Mouse (Mus musculus) CH12.LX (cell line): ENCODE results near the gene Gm20547. TPM values are rescaled to one million over a fixed set of nuclear protein-coding genes. Genes with fewer than 3 reads are reported as not detected.
"Not testable (repeated sequence)": the region's sequence is repeated elsewhere in the genome, so short reads cannot be mapped to it uniquely, and the experiment has no call there.

ENCODE experiments used
- DNase-seq: peaks from one replicate; pipeline ENCODE4 v3.0.0-alpha.2; 2013; ENCODE audit errors: extremely low read depth
- H3K27ac ChIP-seq: 2 replicates; pipeline ENCODE4 v1.5.1; 2012; ENCODE audit warnings: low read depth, mild to moderate bottlenecking, control low read depth, moderate library complexity; ENCODE audit not compliant: insufficient read depth
- H3K27me3 ChIP-seq: replicated peaks from 2 replicates; pipeline ENCODE3; 2012; ENCODE audit warnings: inconsistent platforms
- H3K36me3 ChIP-seq, 2 experiments: replicated peaks in 1 of 2; 2 replicates each; pipeline versions ENCODE3 to v1.6.1; 2012; ENCODE audit warnings: inconsistent platforms in 1 of 2, low read length in 1 of 2, mild to moderate bottlenecking in 1 of 2, mixed read lengths in 1 of 2, moderate library complexity in 1 of 2; ENCODE audit not compliant: control insufficient read depth in 1 of 2, insufficient read depth in 1 of 2
- H3K4me1 ChIP-seq, 2 experiments: 2 replicates each; pipeline ENCODE4 v1.6.1; 2012; ENCODE audit warnings: inconsistent platforms in 1 of 2, moderate library complexity in 1 of 2; ENCODE audit not compliant: insufficient read depth in 2 of 2, control insufficient read depth in 1 of 2
- H3K4me2 ChIP-seq: 2 replicates; pipeline ENCODE4 v1.6.1; 2012; ENCODE audit warnings: low read depth, mild to moderate bottlenecking, control low read depth; ENCODE audit not compliant: poor library complexity, insufficient read depth, severe bottlenecking
- H3K4me3 ChIP-seq, 3 experiments: fragments of 150-350 bp in 1 of 3; sonication (generic) in 1 of 3; replicated peaks in 1 of 3; 2 replicates each; pipeline versions ENCODE3 to v1.5.1; 2011 to 2012; ENCODE audit warnings: low read depth in 2 of 3, low read length in 2 of 3, mild to moderate bottlenecking in 2 of 3, moderate library complexity in 2 of 3, control low read depth in 1 of 3, improper control_type of control experiment in 1 of 3, inconsistent platforms in 1 of 3, mixed read lengths in 1 of 3; ENCODE audit not compliant: poor library complexity in 1 of 3
- H3K79me2 ChIP-seq: replicated peaks from 2 replicates; pipeline ENCODE4 v1.6.1; 2012; ENCODE audit warnings: mild to moderate bottlenecking, moderate library complexity; ENCODE audit not compliant: control insufficient read depth, poor library complexity, insufficient read depth, severe bottlenecking; ENCODE audit errors: extremely low read depth
- H3K9ac ChIP-seq: 2 replicates; pipeline ENCODE4 v1.6.1; 2012; ENCODE audit warnings: low read depth, mild to moderate bottlenecking, control low read depth, moderate library complexity; ENCODE audit not compliant: insufficient read depth
- H3K9me3 ChIP-seq: replicated peaks from 2 replicates; pipeline ENCODE3; 2012; ENCODE audit warnings: low read length, inconsistent platforms, mixed read lengths
- BHLHE40 ChIP-seq: IDR thresholded peaks from 2 replicates; pipeline ENCODE4 v1.6.1; 2011; ENCODE audit warnings: mild to moderate bottlenecking, low read depth, low read length, improper control_type of control experiment
- CTCF ChIP-seq, 2 experiments: IDR thresholded peaks in 1 of 2; conservative IDR thresholded peaks in 1 of 2; 2 replicates each; pipeline ENCODE4 v1.5.1; 2011 to 2012; ENCODE audit warnings: low read depth in 2 of 2, low read length in 2 of 2, improper control_type of control experiment in 1 of 2, inconsistent platforms in 1 of 2, mild to moderate bottlenecking in 1 of 2, moderate library complexity in 1 of 2
- ELF1 ChIP-seq: IDR thresholded peaks from 2 replicates; pipeline ENCODE4 v1.6.1; 2014; ENCODE audit warnings: low read depth, mild to moderate bottlenecking, inconsistent platforms, low read length, improper control_type of control experiment
- ETS1 ChIP-seq: conservative IDR thresholded peaks from 2 replicates; pipeline ENCODE4 v1.6.1; 2012; ENCODE audit warnings: low read depth, mild to moderate bottlenecking, inconsistent platforms, low read length, improper control_type of control experiment, moderate library complexity
- GABPA ChIP-seq: IDR thresholded peaks from 2 replicates; pipeline ENCODE4 v1.6.1; 2012; ENCODE audit warnings: low read depth, low read length, improper control_type of control experiment, inconsistent platforms; ENCODE audit not compliant: insufficient replicate concordance
- HCFC1 ChIP-seq: IDR thresholded peaks from 2 replicates; pipeline ENCODE4 v1.6.1; 2012; ENCODE audit warnings: low read depth, mild to moderate bottlenecking, inconsistent platforms, low read length, improper control_type of control experiment
- IRF4 ChIP-seq: IDR thresholded peaks from 2 replicates; pipeline ENCODE4 v1.6.1; 2014; ENCODE audit warnings: low read depth, mild to moderate bottlenecking, inconsistent platforms, low read length, improper control_type of control experiment
- JUND ChIP-seq: conservative IDR thresholded peaks from 2 replicates; pipeline ENCODE4 v1.6.1; 2011; ENCODE audit warnings: low read depth, low read length, improper control_type of control experiment
- MAFK ChIP-seq: IDR thresholded peaks from 2 replicates; pipeline ENCODE4 v1.6.1; 2011; ENCODE audit warnings: low read length, improper control_type of control experiment; ENCODE audit not compliant: insufficient replicate concordance
- MAX ChIP-seq: IDR thresholded peaks from 2 replicates; pipeline ENCODE4 v1.6.1; 2011; ENCODE audit warnings: low read length, improper control_type of control experiment
- NRF1 ChIP-seq: IDR thresholded peaks from 2 replicates; pipeline ENCODE4 v1.6.1; 2014; ENCODE audit warnings: low read depth, mild to moderate bottlenecking, inconsistent platforms, low read length, improper control_type of control experiment, moderate library complexity
- PAX5 ChIP-seq: IDR thresholded peaks from 2 replicates; pipeline ENCODE4 v1.6.1; 2012; ENCODE audit warnings: low read length, inconsistent platforms, mixed read lengths
- SMC3 ChIP-seq: IDR thresholded peaks from 2 replicates; pipeline ENCODE4 v1.6.1; 2011; ENCODE audit warnings: low read depth, low read length, improper control_type of control experiment
- TBP ChIP-seq: conservative IDR thresholded peaks from 2 replicates; pipeline ENCODE4 v1.6.1; 2011; ENCODE audit warnings: low read depth, low read length, improper control_type of control experiment
- TCF12 ChIP-seq: IDR thresholded peaks from 2 replicates; pipeline ENCODE4 v1.6.1; 2014; ENCODE audit warnings: low read depth, mild to moderate bottlenecking, inconsistent platforms, low read length, improper control_type of control experiment
- UBTF ChIP-seq: IDR thresholded peaks from 2 replicates; pipeline ENCODE4 v1.6.1; 2012; ENCODE audit warnings: low read depth, mild to moderate bottlenecking, inconsistent platforms, low read length, improper control_type of control experiment, moderate library complexity
- USF1 ChIP-seq: IDR thresholded peaks from 2 replicates; pipeline ENCODE4 v1.6.1; 2014; ENCODE audit warnings: low read depth, mild to moderate bottlenecking, inconsistent platforms, low read length, improper control_type of control experiment
- USF2 ChIP-seq: conservative IDR thresholded peaks from 2 replicates; pipeline ENCODE4 v1.6.1; 2011; ENCODE audit warnings: low read depth, low read length, improper control_type of control experiment
- ZNF384 ChIP-seq: IDR thresholded peaks from 2 replicates; pipeline ENCODE4 v1.6.1; 2012; ENCODE audit warnings: low read depth, low read length, improper control_type of control experiment, inconsistent platforms
- dilution Hi-C: fragments of 300-500 bp; cut with MboI; formaldehyde crosslinking; loops from 2 replicates; pipeline ENCODE4 v1.14.3; 2020; ENCODE audit warnings: low sequenced_read_pairs; ENCODE audit not compliant: extremely low pct_unique_long_range_greater_than_20kb, extremely low pct_ligation_motif_present
- in situ Hi-C: fragments of 300-500 bp; cut with MboI; formaldehyde crosslinking; loops from 3 replicates; pipeline ENCODE4 v1.14.3; 2019; ENCODE audit warnings: low sequenced_read_pairs, low pct_ligation_motif_present, low pct_unique_long_range_greater_than_20kb, mixed read lengths
- polyA plus RNA-seq: library from polyadenylated mRNA; unstranded; fragments of >175 nt; gene quantifications from 2 replicates; pipeline ENCODE4 v1.2.1, GENCODE M21; 2012; ENCODE audit warnings: low read depth; ENCODE audit not compliant: insufficient read length
- total RNA-seq, 2 experiments: library from RNA; depleted of rRNA; stranded (reverse); fragments of 300-350 nt in 1 of 2; fragments of >200 nt in 1 of 2; gene quantifications; 2 replicates each; pipeline ENCODE4 v1.2.3; 2012 to 2014

Gm20547 gene
- total and polyA plus RNA-seq, 3 experiments: not detected

- dilution Hi-C loops: not testable (repeated sequence)
- in situ Hi-C loops: loop anchor here (5.0 kb wide), 1 partner anchor 78 kb away; no protein-coding TSS in a partner anchor
These were observed 71.4 kb downstream of the Gm20547 start for GRCm38 (mm10) chr17:34810411-34810810.

GRCm38 (mm10) chr17:34808599-34809205, 73.1 kb downstream of the Gm20547 start:
- Histone ChIP-seq H3K9me3 (peaks cover 5% of the 10 kb centered on the region), H3K79me2 (no peaks in the 10 kb centered on the region), H3K27ac (no peak overlapping the region), H3K4me1 (no peaks in the 10 kb centered on the region), H3K4me2 (no peak overlapping the region), H3K36me3 (no peaks in the 10 kb centered on the region), H3K9ac (no peak overlapping the region), H3K4me3 (no peak overlapping the region), H3K27me3 (no peaks in the 10 kb centered on the region)
- in situ Hi-C loops (no loop called here), dilution Hi-C loops (no loop called here)
- TF ChIP-seq NRF1 (no peak), ETS1 (no peak), MAX (no peak), USF2 (no peak), IRF4 (no peak), BHLHE40 (no peak), GABPA (no peak), HCFC1 (no peak), CTCF (conservative IDR thresholded peaks at IDR 0.05 in 1 of 2, IDR thresholded peaks at IDR 0.05 in 1 of 2; ENCODE audit: low read depth in 2 of 2, low read length in 2 of 2) (no peak), PAX5 (no peak), UBTF (no peak), SMC3 (no peak), ELF1 (no peak), TCF12 (no peak), JUND (no peak), TBP (no peak), USF1 (no peak), MAFK (no peak), ZNF384 (no peak)
- no peak for DNase-seq

More at GRCm38 (mm10) chr17:34810411-34810810, 71.4 kb downstream of the Gm20547 start:
- not testable (repeated sequence) for H3K27ac ChIP-seq, H3K4me2 ChIP-seq, H3K27me3 ChIP-seq, H3K79me2 ChIP-seq, DNase-seq, H3K9ac ChIP-seq, H3K36me3 ChIP-seq, H3K9me3 ChIP-seq, H3K4me1 ChIP-seq, H3K4me3 ChIP-seq
